Mouse (Mus musculus): ENCODE data around the gene Spata31d1b. TPM values are rescaled to one million over a fixed set of nuclear protein-coding genes. Genes with fewer than 3 reads are reported as not detected.
"Not testable (repeated sequence)": the region's sequence is repeated elsewhere in the genome, so short reads cannot be mapped to it uniquely, and the experiment has no call there.

Gene Spata31d1b
- polyA plus RNA-seq, 1 experiment, result not detected

GRCm38 (mm10) chr13:59690576-59690975 is 21.5 kb upstream of the Spata31d1b start:
- 87% methylated on average over 7 of the region's 7 CpGs for WGBS
- DNase-seq (ENCODE audit: low read depth, low spot score), result no peak

- no peak for DNase-seq (ENCODE audit: low read depth, low spot score)
- 83% methylated on average over 10 of the region's 10 CpGs for WGBS
Observed at GRCm38 (mm10) chr13:59691478-59691877, 20.6 kb upstream of the Spata31d1b start.

- no peak for DNase-seq (ENCODE audit: low read depth, low spot score)
- WGBS, result 62% methylated on average over 3 of the region's 3 CpGs
Observed at GRCm38 (mm10) chr13:59694008-59694407, 18.1 kb upstream of the Spata31d1b start, which contains the start of gene 4921517D22Rik. 4921517D22Rik (minus strand) TSS chr13:59694108.

- WGBS, result 91% methylated on average over 7 of the region's 7 CpGs
Observed at GRCm38 (mm10) chr13:59695781-59696180, 16.3 kb upstream of the Spata31d1b start.

GRCm38 (mm10) chr13:59699131-59699530 is 13.0 kb upstream of the Spata31d1b start:
- 93% methylated on average over 8 of the region's 8 CpGs for WGBS
- no peak for DNase-seq (ENCODE audit: low read depth, low spot score)

More at GRCm38 (mm10) chr13:59695781-59696180, 16.3 kb upstream of the Spata31d1b start:
- DNase-seq (ENCODE audit: low read depth, low spot score), result no peak

GRCm38 (mm10) chr13:59700137-59700536 is 11.9 kb upstream of the Spata31d1b start:
- DNase-seq (ENCODE audit: low read depth, low spot score), result not testable (repeated sequence)
- WGBS, result 62% methylated on average over 1 of the region's 1 CpGs

GRCm38 (mm10) chr13:59703514-59703913 is 8.6 kb upstream of the Spata31d1b start:
- no peak for DNase-seq (ENCODE audit: low read depth, low spot score)
- 85% methylated on average over 12 of the region's 12 CpGs for WGBS

GRCm38 (mm10) chr13:59704562-59704961 is 7.5 kb upstream of the Spata31d1b start:
- DNase-seq (ENCODE audit: low read depth, low spot score), result no peak
- 58% methylated on average over 12 of the region's 12 CpGs for WGBS

GRCm38 (mm10) chr13:59710230-59710629 is 1.9 kb upstream of the Spata31d1b start, which contains the start of gene Spata31d1a:
Spata31d1a (minus strand) TSS chr13:59710330.
- no peak for DNase-seq (ENCODE audit: low read depth, low spot score)
- 88% methylated on average over 15 of the region's 15 CpGs for WGBS

GRCm38 (mm10) chr13:59713710-59714109 is 1.6 kb downstream of the Spata31d1b start:
- no peak for DNase-seq (ENCODE audit: low read depth, low spot score)
- 56% methylated on average over 3 of the region's 3 CpGs for WGBS

GRCm38 (mm10) chr13:59718857-59719440 is 6.9 kb downstream of the Spata31d1b start:
- peak; percentile 10 for DNase-seq (ENCODE audit: low read depth, low spot score)
- WGBS, result 19% methylated on average over 6 of the region's 6 CpGs

- 79% methylated on average over 1 of the region's 1 CpGs for WGBS
- DNase-seq (ENCODE audit: low read depth, low spot score), result no peak
Observed at GRCm38 (mm10) chr13:59719475-59719874, 7.4 kb downstream of the Spata31d1b start.

- DNase-seq (ENCODE audit: low read depth, low spot score), result not testable (repeated sequence)
- 79% methylated on average over 1 of the region's 1 CpGs for WGBS
Observed at GRCm38 (mm10) chr13:59722089-59722488, 10.0 kb downstream of the Spata31d1b start.

- no peak for DNase-seq (ENCODE audit: low read depth, low spot score)
- 47% methylated on average over 29 of the region's 29 CpGs for WGBS
Observed at GRCm38 (mm10) chr13:59726139-59726867, 14.2 kb downstream of the Spata31d1b start.

GRCm38 (mm10) chr13:59728378-59729093 is 16.5 kb downstream of the Spata31d1b start:
- peak; percentile 67 for DNase-seq (ENCODE audit: low read depth, low spot score)
- WGBS, result 12% methylated on average over 7 of the region's 7 CpGs

GRCm38 (mm10) chr13:59731652-59732051 is 19.6 kb downstream of the Spata31d1b start, which contains the start of gene Spata31d1d:
Spata31d1d (minus strand) TSS chr13:59731752.
- DNase-seq (ENCODE audit: low read depth, low spot score), result no peak
- WGBS, result 54% methylated on average over 7 of the region's 7 CpGs

- DNase-seq (ENCODE audit: low read depth, low spot score), result no peak
- WGBS, result 30% methylated on average over 4 of the region's 4 CpGs
Observed at GRCm38 (mm10) chr13:59733936-59734335, 21.9 kb downstream of the Spata31d1b start.

- DNase-seq (ENCODE audit: low read depth, low spot score), result not testable (repeated sequence)
- 14% methylated on average over 6 of the region's 6 CpGs for WGBS
Observed at GRCm38 (mm10) chr13:59734347-59734746, 22.3 kb downstream of the Spata31d1b start.

- WGBS, result 21% methylated on average over 3 of the region's 3 CpGs
Observed at GRCm38 (mm10) chr13:59735190-59735589, 23.1 kb downstream of the Spata31d1b start.

GRCm38 (mm10) chr13:59738455-59738854 is 26.4 kb downstream of the Spata31d1b start:
- no peak for DNase-seq (ENCODE audit: low read depth, low spot score)
- WGBS, result 90% methylated on average over 2 of the region's 2 CpGs

More at GRCm38 (mm10) chr13:59735190-59735589, 23.1 kb downstream of the Spata31d1b start:
- no peak for DNase-seq (ENCODE audit: low read depth, low spot score)

All from large intestine, adult 2 months (tissue).